Mouse (Mus musculus) heart, embryonic 14.5 days (tissue): ENCODE measurements around the gene G430095P16Rik. TPM values are rescaled to one million over a fixed set of nuclear protein-coding genes. Genes with fewer than 3 reads are reported as not detected.
A peak's percentile ranks its signal among the peaks of the same experiment; 100 is the strongest.

Experiments
- ATAC-seq: fragments of 200-750 bp; cut with Nextera tagmentation; 2 replicates; pipeline ENCODE4 v1.8.0; 2017; ENCODE audit warnings: low read depth, moderate TSS enrichment; ENCODE audit not compliant: insufficient number of reproducible peaks, insufficient read depth, low FRiP score
- H3K27ac ChIP-seq, 2 experiments: fragments of 200-500 bp in 1 of 2; fragments of 300-500 bp in 1 of 2; sonication (generic) in 1 of 2; replicated peaks in 1 of 2; 2 replicates each; pipeline ENCODE4 v1.5.1; 2012 to 2014; ENCODE audit warnings: low read depth in 2 of 2, low read length in 2 of 2, control low read depth in 1 of 2, mild to moderate bottlenecking in 1 of 2, mixed read lengths in 1 of 2; ENCODE audit not compliant: control insufficient read depth in 1 of 2, insufficient read depth in 1 of 2
- H3K27me3 ChIP-seq: fragments of 300-500 bp; sonication (generic); 2 replicates; pipeline ENCODE4 v1.6.1; 2014; ENCODE audit warnings: mild to moderate bottlenecking, low read length, control low read depth; ENCODE audit not compliant: control insufficient read depth, insufficient read depth
- H3K36me3 ChIP-seq: fragments of 300-500 bp; sonication (generic); 2 replicates; pipeline ENCODE4 v1.6.1; 2014; ENCODE audit warnings: mild to moderate bottlenecking, control low read depth, low read length, mixed read lengths; ENCODE audit not compliant: control insufficient read depth, insufficient read depth
- H3K4me1 ChIP-seq, 2 experiments: fragments of 200-500 bp in 1 of 2; fragments of 300-500 bp in 1 of 2; sonication (generic) in 1 of 2; 2 replicates each; pipeline ENCODE4 v1.6.1; 2012 to 2014; ENCODE audit warnings: low read length in 2 of 2, control low read depth in 1 of 2, mixed read lengths in 1 of 2; ENCODE audit not compliant: control insufficient read depth in 2 of 2, insufficient read depth in 2 of 2
- H3K4me2 ChIP-seq: fragments of 300-500 bp; sonication (generic); 2 replicates; pipeline ENCODE4 v1.6.1; 2014; ENCODE audit warnings: mild to moderate bottlenecking, low read length
- H3K4me3 ChIP-seq, 2 experiments: fragments of 200-500 bp in 1 of 2; fragments of 300-500 bp in 1 of 2; sonication (generic) in 1 of 2; 2 replicates each; pipeline ENCODE4 v1.5.1; 2012 to 2014; ENCODE audit warnings: low read length in 2 of 2, mild to moderate bottlenecking in 2 of 2, control low read depth in 1 of 2, low read depth in 1 of 2, moderate library complexity in 1 of 2; ENCODE audit not compliant: control insufficient read depth in 1 of 2, insufficient read depth in 1 of 2
- H3K9ac ChIP-seq: fragments of 300-500 bp; sonication (generic); 2 replicates; pipeline ENCODE4 v1.6.1; 2014; ENCODE audit warnings: mild to moderate bottlenecking, low read length
- H3K9me3 ChIP-seq: fragments of 300-500 bp; sonication (generic); 2 replicates; pipeline ENCODE4 v1.6.1; 2016; ENCODE audit warnings: low read length, control low read depth; ENCODE audit not compliant: control insufficient read depth
- WGBS: fragments of 180-500 bp; shearing (Covaris S2); extraction: QIAGEN DNeasy Blood & Tissue Kit; methylation state at CpG from one replicate; pipeline ENCODE4 v1.1.7; 2014; 5-methylcytosine and 5-hydroxymethylcytosine counted together
- polyA plus RNA-seq: library from polyadenylated mRNA; unstranded; fragments of >200 nt; fragmentation: Nextera tagmentation; extraction: Ambion mirVana; gene quantifications from 2 replicates; pipeline ENCODE4 v1.2.1, GENCODE M21; 2014

The G430095P16Rik gene
- polyA plus RNA-seq, 1 experiment from 2014 or later = 5.9 TPM

DNA sequence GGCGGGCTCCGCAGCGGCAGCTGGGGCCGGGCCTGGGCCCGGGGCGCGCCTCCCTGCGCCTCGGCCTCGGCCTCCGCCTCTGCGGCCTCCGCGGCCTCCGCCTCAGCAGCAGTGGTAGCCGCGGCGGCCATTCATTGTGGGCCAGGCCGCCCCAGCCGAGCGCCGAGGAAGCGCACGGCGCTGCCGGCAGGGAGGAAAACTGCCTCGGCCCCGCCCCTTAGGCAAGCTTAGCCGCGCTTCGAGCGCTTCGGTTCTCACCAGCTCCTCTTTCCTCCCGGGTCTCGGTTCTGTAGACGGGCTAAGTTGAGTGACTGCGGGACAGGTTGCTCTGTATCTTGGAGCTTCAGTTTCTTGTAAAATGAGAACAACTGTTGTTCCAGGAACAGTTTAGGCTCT is 35.1 kb upstream of the G430095P16Rik start, which contains the start of gene Nacc1:
TSS of gene Nacc1 (minus strand) at position 158 of the 396 bp plus-strand sequence.
- H3K4me3 ChIP-seq = peak within 1 kb of the TSS; percentile 93 to 99
- H3K27ac ChIP-seq = peak within 1 kb of the TSS; percentile 83 to 95
- H3K4me1 ChIP-seq = peaks cover 14 to 41% of the 10 kb centered on the region in 2 experiments
- peak within 1 kb of the TSS; percentile 100 for H3K9ac ChIP-seq
- ATAC-seq = peak; percentile 77
- H3K27me3 ChIP-seq = no peaks in the 10 kb centered on the region
- H3K9me3 ChIP-seq = no peaks in the 10 kb centered on the region
- WGBS = under 1% methylated on average over 37 of the region's 37 CpGs
- peaks cover 27% of the 10 kb centered on the region for H3K36me3 ChIP-seq
- H3K4me2 ChIP-seq = peak within 1 kb of the TSS; percentile 87

DNA sequence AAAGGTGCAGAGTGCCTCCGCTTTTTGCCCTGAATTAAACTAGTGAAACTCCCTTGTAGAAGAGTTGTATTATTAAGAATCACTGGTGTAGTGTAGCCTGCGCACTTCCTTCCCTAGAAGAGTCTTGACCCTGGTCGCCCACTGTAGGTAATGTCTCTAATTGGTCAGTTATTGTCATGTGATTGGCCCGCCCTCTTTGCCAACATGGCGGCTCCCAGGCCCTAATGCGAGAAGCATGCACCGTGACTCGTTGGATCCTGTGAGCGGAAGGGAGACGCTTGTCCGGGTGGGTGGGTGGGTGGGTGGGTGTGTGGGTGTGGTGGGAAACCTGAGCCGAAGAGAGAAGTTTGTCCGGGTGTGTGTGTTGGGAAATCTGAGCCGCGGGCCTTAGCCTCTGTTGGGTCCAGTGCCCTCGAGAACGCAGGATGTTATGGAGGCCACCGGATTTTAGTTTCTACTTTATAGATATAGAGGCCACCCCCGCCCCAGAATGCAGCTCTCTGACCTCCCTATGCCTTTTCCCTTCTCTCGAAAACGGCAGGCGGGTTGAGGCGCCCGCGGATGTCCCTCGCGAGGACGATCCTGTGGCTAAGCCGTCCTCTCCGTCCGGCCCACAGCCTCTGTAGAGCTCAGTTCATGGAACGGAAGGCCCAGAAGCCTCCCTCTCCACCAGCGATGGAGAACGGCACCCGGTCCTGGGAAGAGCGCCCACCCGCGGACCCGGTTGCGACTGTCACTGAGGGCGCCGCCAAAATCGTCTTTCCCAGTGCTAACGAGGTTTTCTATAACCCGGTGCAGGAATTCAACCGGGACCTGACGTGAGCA is 33.5 kb upstream of the G430095P16Rik start:
- no peaks in the 10 kb centered on the region for H3K9me3 ChIP-seq
- peak; percentile 75 for ATAC-seq
- H3K27ac ChIP-seq = peak overlapping the region; percentile 62 to 95
- WGBS = under 1% methylated on average over 47 of the region's 47 CpGs
- peaks cover 32% of the 10 kb centered on the region for H3K36me3 ChIP-seq
- peaks cover 14 to 40% of the 10 kb centered on the region in 2 experiments for H3K4me1 ChIP-seq
- H3K27me3 ChIP-seq = no peaks in the 10 kb centered on the region
- peak overlapping the region; percentile 83 for H3K9ac ChIP-seq
- H3K4me2 ChIP-seq = peak overlapping the region; percentile 78
- peak overlapping the region; percentile 67 to 78 for H3K4me3 ChIP-seq

GRCm38 (mm10) chr8:84693332-84693731 is 29.5 kb upstream of the G430095P16Rik start:
- Histone ChIP-seq H3K27me3 (no peaks in the 10 kb centered on the region), H3K4me1 (peaks cover 2 to 14% of the 10 kb centered on the region in 2 experiments; a peak in 3 of 4 replicates), H3K36me3 (peaks cover 69% of the 10 kb centered on the region), H3K4me3 (no peak overlapping the region), H3K9ac (no peak overlapping the region), H3K9me3 (no peaks in the 10 kb centered on the region), H3K4me2 (no peak overlapping the region), H3K27ac (no peak overlapping the region)
- no peak for ATAC-seq
- 70% methylated on average over 4 of the region's 4 CpGs for WGBS

GRCm38 (mm10) chr8:84695140-84695539 is 27.7 kb upstream of the G430095P16Rik start:
- no peak for ATAC-seq
- Histone ChIP-seq H3K36me3 (peaks cover 83% of the 10 kb centered on the region), H3K27ac (no peak overlapping the region), H3K9ac (no peak overlapping the region), H3K4me3 (no peak overlapping the region), H3K27me3 (no peaks in the 10 kb centered on the region), H3K4me1 (peaks cover 0 to 9% of the 10 kb centered on the region in 2 experiments; a peak in 3 of 4 replicates), H3K9me3 (no peaks in the 10 kb centered on the region), H3K4me2 (no peak overlapping the region)
- WGBS = 84% methylated on average over 6 of the region's 6 CpGs

GRCm38 (mm10) chr8:84697166-84698130 is 25.4 kb upstream of the G430095P16Rik start:
- 87% methylated on average over 14 of the region's 14 CpGs for WGBS
- no peak overlapping the region for H3K9ac ChIP-seq
- H3K27ac ChIP-seq = no peak overlapping the region
- H3K4me2 ChIP-seq = no peak overlapping the region
- H3K36me3 ChIP-seq = peaks cover 68% of the 10 kb centered on the region
- H3K4me1 ChIP-seq = peaks cover 6 to 17% of the 10 kb centered on the region in 2 experiments; a peak in 3 of 4 replicates
- no peak overlapping the region for H3K4me3 ChIP-seq
- peaks cover 5% of the 10 kb centered on the region; the same call in 1 of the 2 replicates for H3K27me3 ChIP-seq
- H3K9me3 ChIP-seq = no peaks in the 10 kb centered on the region
- ATAC-seq = no peak

- 90% methylated on average over 5 of the region's 5 CpGs for WGBS
- ATAC-seq = no peak
- Histone ChIP-seq H3K9ac (no peak overlapping the region), H3K36me3 (peaks cover 60% of the 10 kb centered on the region), H3K4me2 (no peak overlapping the region), H3K4me1 (peaks cover 6 to 17% of the 10 kb centered on the region in 2 experiments; a peak in 3 of 4 replicates), H3K27ac (peak overlapping the region; percentile 26 to 85; a peak in 2 of 4 replicates), H3K27me3 (peaks cover 12% of the 10 kb centered on the region), H3K4me3 (no peak overlapping the region), H3K9me3 (no peaks in the 10 kb centered on the region)
Measured at GRCm38 (mm10) chr8:84698288-84698687, 24.5 kb upstream of the G430095P16Rik start.

GRCm38 (mm10) chr8:84698929-84699401 is 23.8 kb upstream of the G430095P16Rik start:
- 74% methylated on average over 9 of the region's 9 CpGs for WGBS
- Histone ChIP-seq H3K36me3 (peaks cover 53% of the 10 kb centered on the region), H3K9ac (peak overlapping the region; percentile 25; the same call in 1 of the 2 replicates), H3K27me3 (peaks cover 19% of the 10 kb centered on the region), H3K9me3 (no peaks in the 10 kb centered on the region), H3K27ac (peak overlapping the region; percentile 31 to 85), H3K4me1 (peaks cover 6 to 19% of the 10 kb centered on the region in 2 experiments; a peak in 3 of 4 replicates), H3K4me3 (no peak overlapping the region), H3K4me2 (peak overlapping the region; percentile 32)
- no peak for ATAC-seq
